Mouse (Mus musculus): ENCODE measurements around the gene Spata20. TPM values are rescaled to one million over a fixed set of nuclear protein-coding genes. Genes with fewer than 3 reads are reported as not detected.
A peak's percentile ranks its signal among the peaks of the same experiment; 100 is the strongest.

The Spata20 gene
- polyA plus RNA-seq, 1 experiment: 0.39 TPM

GRCm38 (mm10) chr11:94495415-94495814 lies 9.4 kb upstream of the Spata20 start:
- Histone ChIP-seq H3K27me3 (ENCODE audit: control insufficient read depth, insufficient read depth, low read length) (peaks cover 9% of the 10 kb centered on the region; the same call in 1 of the 2 replicates), H3K36me3 (ENCODE audit: control insufficient read depth, insufficient read depth, low read length) (no peaks in the 10 kb centered on the region), H3K27ac (ENCODE audit: control insufficient read depth, insufficient read depth, low read length) (no peak overlapping the region), H3K4me3 (ENCODE audit: control insufficient read depth, insufficient read depth, low read length) (no peak overlapping the region), H3K4me1 (replicated peaks; ENCODE audit: control insufficient read depth, insufficient read depth, low read length) (no peaks in the 10 kb centered on the region; the same call in 1 of the 2 replicates)
- no peak for DNase-seq
- 93% methylated on average over 3 of the region's 3 CpGs for WGBS
- TF ChIP-seq POLR2A (IDR thresholded peaks at IDR 0.05; ENCODE audit: control insufficient read depth, extremely low read depth, insufficient read depth, low read length, poor library complexity): no peak
- TF ChIP-seq CTCF (IDR thresholded peaks at IDR 0.05; ENCODE audit: borderline replicate concordance, control insufficient read depth, extremely low read depth, insufficient read depth, low read length, poor library complexity): no peak

GRCm38 (mm10) chr11:94491749-94492099 lies 5.7 kb upstream of the Spata20 start:
- H3K27ac ChIP-seq (ENCODE audit: control insufficient read depth, insufficient read depth, low read length): no peak overlapping the region
- no peaks in the 10 kb centered on the region; the same call in 1 of the 2 replicates for H3K4me1 ChIP-seq (replicated peaks; ENCODE audit: control insufficient read depth, insufficient read depth, low read length)
- no peak for DNase-seq
- no peak overlapping the region for H3K4me3 ChIP-seq (ENCODE audit: control insufficient read depth, insufficient read depth, low read length)
- H3K27me3 ChIP-seq (ENCODE audit: control insufficient read depth, insufficient read depth, low read length): no peaks in the 10 kb centered on the region; the same call in 1 of the 2 replicates
- 34% methylated on average over 7 of the region's 7 CpGs for WGBS
- TF ChIP-seq POLR2A (IDR thresholded peaks at IDR 0.05; ENCODE audit: control insufficient read depth, extremely low read depth, insufficient read depth, low read length, poor library complexity): no peak
- no peak for TF ChIP-seq CTCF (IDR thresholded peaks at IDR 0.05; ENCODE audit: borderline replicate concordance, control insufficient read depth, extremely low read depth, insufficient read depth, low read length, poor library complexity)
- no peaks in the 10 kb centered on the region for H3K36me3 ChIP-seq (ENCODE audit: control insufficient read depth, insufficient read depth, low read length)

GRCm38 (mm10) chr11:94491035-94491748 lies 5.2 kb upstream of the Spata20 start:
- TF ChIP-seq POLR2A (IDR thresholded peaks at IDR 0.05; ENCODE audit: control insufficient read depth, extremely low read depth, insufficient read depth, low read length, poor library complexity) (no peak), CTCF (IDR thresholded peaks at IDR 0.05; ENCODE audit: borderline replicate concordance, control insufficient read depth, extremely low read depth, insufficient read depth, low read length, poor library complexity) (no peak)
- Histone ChIP-seq H3K4me3 (ENCODE audit: control insufficient read depth, insufficient read depth, low read length) (peak overlapping the region; percentile 28), H3K36me3 (ENCODE audit: control insufficient read depth, insufficient read depth, low read length) (no peaks in the 10 kb centered on the region), H3K27me3 (ENCODE audit: control insufficient read depth, insufficient read depth, low read length) (no peaks in the 10 kb centered on the region; the same call in 1 of the 2 replicates), H3K27ac (ENCODE audit: control insufficient read depth, insufficient read depth, low read length) (no peak overlapping the region), H3K4me1 (replicated peaks; ENCODE audit: control insufficient read depth, insufficient read depth, low read length) (no peaks in the 10 kb centered on the region; the same call in 1 of the 2 replicates)
- 5% methylated on average over 55 of the region's 55 CpGs for WGBS
- no peak for DNase-seq

- Histone ChIP-seq H3K36me3 (ENCODE audit: control insufficient read depth, insufficient read depth, low read length) (no peaks in the 10 kb centered on the region), H3K4me3 (ENCODE audit: control insufficient read depth, insufficient read depth, low read length) (no peak overlapping the region), H3K4me1 (replicated peaks; ENCODE audit: control insufficient read depth, insufficient read depth, low read length) (no peaks in the 10 kb centered on the region; the same call in 1 of the 2 replicates), H3K27me3 (ENCODE audit: control insufficient read depth, insufficient read depth, low read length) (no peaks in the 10 kb centered on the region; the same call in 1 of the 2 replicates), H3K27ac (ENCODE audit: control insufficient read depth, insufficient read depth, low read length) (no peak overlapping the region)
- TF ChIP-seq POLR2A (IDR thresholded peaks at IDR 0.05; ENCODE audit: control insufficient read depth, extremely low read depth, insufficient read depth, low read length, poor library complexity) (no peak), CTCF (IDR thresholded peaks at IDR 0.05; ENCODE audit: borderline replicate concordance, control insufficient read depth, extremely low read depth, insufficient read depth, low read length, poor library complexity) (no peak)
- DNase-seq: no peak
- WGBS: 53% methylated on average over 4 of the region's 4 CpGs
These were observed 3.8 kb upstream of the Spata20 start for GRCm38 (mm10) chr11:94489745-94490144.

GRCm38 (mm10) chr11:94488767-94489533 lies 3.0 kb upstream of the Spata20 start:
- TF ChIP-seq POLR2A (IDR thresholded peaks at IDR 0.05; ENCODE audit: control insufficient read depth, extremely low read depth, insufficient read depth, low read length, poor library complexity) (no peak), CTCF (IDR thresholded peaks at IDR 0.05; ENCODE audit: borderline replicate concordance, control insufficient read depth, extremely low read depth, insufficient read depth, low read length, poor library complexity) (no peak)
- WGBS: 94% methylated on average over 11 of the region's 11 CpGs
- Histone ChIP-seq H3K4me1 (replicated peaks; ENCODE audit: control insufficient read depth, insufficient read depth, low read length) (no peaks in the 10 kb centered on the region; the same call in 1 of the 2 replicates), H3K4me3 (ENCODE audit: control insufficient read depth, insufficient read depth, low read length) (no peak overlapping the region), H3K27ac (ENCODE audit: control insufficient read depth, insufficient read depth, low read length) (no peak overlapping the region), H3K36me3 (ENCODE audit: control insufficient read depth, insufficient read depth, low read length) (no peaks in the 10 kb centered on the region), H3K27me3 (ENCODE audit: control insufficient read depth, insufficient read depth, low read length) (no peaks in the 10 kb centered on the region; the same call in 1 of the 2 replicates)
- no peak for DNase-seq

GRCm38 (mm10) chr11:94485223-94485622 lies 756 bp downstream of the Spata20 start:
- H3K27me3 ChIP-seq (ENCODE audit: control insufficient read depth, insufficient read depth, low read length): no peaks in the 10 kb centered on the region; the same call in 1 of the 2 replicates
- no peaks in the 10 kb centered on the region for H3K36me3 ChIP-seq (ENCODE audit: control insufficient read depth, insufficient read depth, low read length)
- DNase-seq: no peak
- 78% methylated on average over 5 of the region's 5 CpGs for WGBS
- H3K27ac ChIP-seq (ENCODE audit: control insufficient read depth, insufficient read depth, low read length): no peak overlapping the region
- TF ChIP-seq CTCF (IDR thresholded peaks at IDR 0.05; ENCODE audit: borderline replicate concordance, control insufficient read depth, extremely low read depth, insufficient read depth, low read length, poor library complexity) (no peak), POLR2A (IDR thresholded peaks at IDR 0.05; ENCODE audit: control insufficient read depth, extremely low read depth, insufficient read depth, low read length, poor library complexity) (no peak)
- no peak overlapping the region for H3K4me3 ChIP-seq (ENCODE audit: control insufficient read depth, insufficient read depth, low read length)
- no peaks in the 10 kb centered on the region for H3K4me1 ChIP-seq (replicated peaks; ENCODE audit: control insufficient read depth, insufficient read depth, low read length)
